Mouse (Mus musculus): ENCODE data around the gene Armcx3. TPM values are rescaled to one million over a fixed set of nuclear protein-coding genes. Genes with fewer than 3 reads are reported as not detected.

Gene Armcx3
- total RNA-seq, 2 experiments from 2014 or later, result 49.8 to 54.3 TPM

Small RNA genes lying within 50 kb of the gene (microRNA-seq; reads per million reads assigned to microRNA genes)
- gene Mir7093, result 0.50 to 0.95 reads per million in 2 experiments

Other genes with a start within 250 kb of the Armcx3 start
- 10 to 100 TPM; 16.1 to 19.7 TPM for gene Timm8a1, start 214.7 kb upstream of the Armcx3 start, total RNA-seq (2021)
- gene Btk, start 173.0 kb upstream of the Armcx3 start, total RNA-seq (2021), result 1 to 10 TPM in 1 of 2 experiments, under 1 TPM in 1; 0.78 to 1.3 TPM
- 100 to 1,000 TPM; 251 to 261 TPM for gene Rpl36a, start 170.9 kb upstream of the Armcx3 start, total RNA-seq (2021)
- 1 to 10 TPM; 2.0 to 2.5 TPM for gene Gla, start 155.5 kb upstream of the Armcx3 start, total RNA-seq (2021)
- 10 to 100 TPM; 59.1 to 65.2 TPM for gene Hnrnph2, start 155.4 kb upstream of the Armcx3 start, total RNA-seq (2021)
- gene Armcx4, start 70.1 kb upstream of the Armcx3 start, total RNA-seq (2021), result 10 to 100 TPM; 25.4 to 29.8 TPM
- gene Armcx1, start 38.6 kb upstream of the Armcx3 start, total RNA-seq (2021), result 10 to 100 TPM in 1 of 2 experiments, 1 to 10 TPM in 1; 9.4 to 12.7 TPM
- gene Armcx6, start 5.2 kb upstream of the Armcx3 start, total RNA-seq (2021), result 10 to 100 TPM; 11.2 to 12.7 TPM
- gene Armcx2, start 52.6 kb downstream of the Armcx3 start, total RNA-seq (2021), result 10 to 100 TPM; 30.9 to 42.7 TPM
- under 1 TPM; 0.14 TPM for gene Nxf2, start 208.2 kb downstream of the Armcx3 start, total RNA-seq (2021)

Measured in gastrocnemius, postnatal 10 days (tissue).